14 mouse cellular contexts compared by ENCODE assay signal in the genomic region with DNA sequence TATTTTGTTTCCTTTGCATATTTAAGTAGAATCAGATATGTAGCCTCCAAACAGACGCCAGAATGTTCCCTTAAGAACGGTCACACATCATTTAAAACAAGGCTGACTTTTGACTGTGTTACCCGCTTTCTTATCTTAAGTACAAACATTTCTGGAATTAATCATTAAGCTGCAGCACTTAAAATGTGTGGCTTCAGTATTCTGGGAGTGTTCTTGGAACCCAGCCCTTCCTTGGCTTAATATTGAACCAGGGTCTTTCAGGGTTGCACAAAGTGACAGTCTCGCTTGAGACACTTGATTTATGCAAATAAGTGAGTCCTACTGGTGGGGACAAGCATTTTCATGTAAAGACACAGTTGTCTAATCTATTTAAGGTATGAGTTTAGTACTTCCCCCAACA. TPM values are rescaled to one million over a fixed set of nuclear protein-coding genes. Genes with fewer than 3 reads are reported as not detected.
DNase-seq lines count a peak whose midpoint lies in the region; ATAC-seq and TF ChIP-seq lines count a peak whose summit lies in the region.
"Had no signal": no experiment of that assay in that cellular context is flagged by ENCODE, and none has a peak within 500 bp of the region (broad histone marks: within the 10 kb centered on the region; RNA-seq: fewer than 3 reads in every experiment).

No protein-coding gene starts in this region.

- DNase-seq in lung, embryonic 14.5 days = peak; percentile 78
- no peak for DNase-seq in lung, adult 2 months
- DNase-seq in kidney, postnatal 0 days (ENCODE audit: low spot score) = peak; percentile 78
- DNase-seq in lung, postnatal 14 days = peak; percentile 25
- peak; percentile 66 for DNase-seq in yolk sac, embryonic 10.5 days (ENCODE audit: low spot score)
- no peak for DNase-seq in ovary, adult 18-20 months (ENCODE audit: low spot score)
- DNase-seq in adrenal gland, postnatal 4 days (ENCODE audit: low spot score in 2 of 2) = no peak
- DNase-seq in adrenal gland, adult (ENCODE audit: inconsistent age in 2 of 2, low spot score in 1 of 2) = no peak
- DNase-seq: cerebellum, adult 11 months; cerebellum, postnatal 36 days; gastrocnemius, postnatal 36 days had no signal

- no peaks in the 10 kb centered on the region for H3K4me1 ChIP-seq in lung, embryonic 14.5 days (ENCODE audit: insufficient read depth)
- peaks cover 3% of the 10 kb centered on the region; the same call in 1 of the 2 replicates for H3K4me1 ChIP-seq in lung, adult 2 months (ENCODE audit: control insufficient read depth, insufficient read depth, low read length)
- peaks cover 10% of the 10 kb centered on the region for H3K4me1 ChIP-seq in kidney, postnatal 0 days (replicated peaks; ENCODE audit: insufficient read depth, low read length)
- H3K4me1 ChIP-seq: hindbrain, embryonic 15.5 days had no signal

- H3K9me3 ChIP-seq in lung, embryonic 14.5 days (ENCODE audit: low read depth, low read length) = no peaks in the 10 kb centered on the region
- H3K9me3 ChIP-seq in kidney, postnatal 0 days (replicated peaks; ENCODE audit: low read length) = no peaks in the 10 kb centered on the region
- H3K9me3 ChIP-seq: hindbrain, embryonic 15.5 days had no signal

- H3K27me3 ChIP-seq in lung, embryonic 14.5 days (ENCODE audit: insufficient read depth, low read length) = no peaks in the 10 kb centered on the region
- H3K27me3 ChIP-seq in kidney, postnatal 0 days (ENCODE audit: insufficient read depth, low read length) = no peaks in the 10 kb centered on the region
- H3K27me3 ChIP-seq: hindbrain, embryonic 15.5 days had no signal

- no peak overlapping the region; the same call in 1 of the 2 replicates for H3K4me2 ChIP-seq in lung, embryonic 14.5 days
- H3K4me2 ChIP-seq in kidney, postnatal 0 days (ENCODE audit: low read length) = no peak overlapping the region
- H3K4me2 ChIP-seq: heart, embryonic 11.5 days; hindbrain, embryonic 15.5 days had no signal

- H3K27ac ChIP-seq in lung, embryonic 14.5 days (ENCODE audit: low read depth) = peak overlapping the region; percentile 75
- peak overlapping the region; percentile 80 for H3K27ac ChIP-seq in kidney, postnatal 0 days
- H3K27ac ChIP-seq: hindbrain, embryonic 15.5 days; macrophage had no signal

- peak; percentile 71 for ATAC-seq in lung, embryonic 14.5 days (ENCODE audit: insufficient read depth)
- ATAC-seq in kidney, postnatal 0 days (replicated peaks; ENCODE audit: low FRiP score, low read depth) = peak; percentile 44; the same call in 1 of the 2 replicates

- no peak overlapping the region for H3K9ac ChIP-seq in lung, embryonic 14.5 days
- H3K9ac ChIP-seq in kidney, postnatal 0 days (ENCODE audit: low read depth, low read length) = no peak overlapping the region
- H3K9ac ChIP-seq: hindbrain, embryonic 15.5 days had no signal

- no peak for TF ChIP-seq POLR2A in lung, adult 2 months (IDR thresholded peaks at IDR 0.05; ENCODE audit: borderline replicate concordance, extremely low read depth, low read depth, low read length)

- no peak for TF ChIP-seq CTCF in lung, embryonic 14.5 days (IDR thresholded peaks at IDR 0.05; ENCODE audit: low read depth)
- TF ChIP-seq CTCF in lung, adult 2 months (IDR thresholded peaks at IDR 0.05; ENCODE audit: insufficient read depth, low read length) = no peak
- TF ChIP-seq CTCF in kidney, postnatal 0 days (IDR thresholded peaks at IDR 0.05; ENCODE audit: low read depth) = peak; percentile 29; the same call in 1 of the 2 replicates

- H3K4me3 ChIP-seq in lung, embryonic 14.5 days (ENCODE audit: low read depth, low read length) = no peak overlapping the region
- H3K4me3 ChIP-seq in lung, adult 2 months (replicated peaks; ENCODE audit: extremely low read depth, low read depth, low read length) = no peak overlapping the region
- no peak overlapping the region for H3K4me3 ChIP-seq in kidney, postnatal 0 days (replicated peaks; ENCODE audit: low read depth, low read length)
- H3K4me3 ChIP-seq: hindbrain, embryonic 15.5 days had no signal

- 20% methylated on average over 4 of the region's 4 CpGs for WGBS in lung, embryonic 14.5 days
- WGBS in lung, adult 2 months = 45% methylated on average over 4 of the region's 4 CpGs
- 36% methylated on average over 4 of the region's 4 CpGs for WGBS in kidney, postnatal 0 days

- peaks cover 47% of the 10 kb centered on the region for H3K36me3 ChIP-seq in lung, embryonic 14.5 days (ENCODE audit: insufficient read depth)
- peaks cover 19% of the 10 kb centered on the region for H3K36me3 ChIP-seq in kidney, postnatal 0 days (ENCODE audit: insufficient read depth, low read length)

RNA-seq across cellular contexts. Expression of gene Gclc, which starts 27.9 kb away (rescaled TPM):
- 20.4 and 21.2 TPM in 2 replicates for polyA plus RNA-seq in lung, embryonic 14.5 days (2014; fragmentation: Nextera tagmentation; extraction: Ambion mirVana)
- 40.4 and 49.3 TPM in 2 replicates for polyA plus RNA-seq in lung, adult 2 months (2012; rRNA removed)
- 41.7 and 44.6 TPM in 2 replicates for polyA plus RNA-seq in kidney, postnatal 0 days (2015; fragmentation: Nextera tagmentation; extraction: Ambion mirVana)
- total RNA-seq in adrenal gland, postnatal 4 days (2021) = 10 to 100 TPM; 45.1 to 45.5 TPM

Comparison
In these comparisons a context has a peak if more than half of its experiments do, and no peak if none do; other contexts are left out.
1. DNase-seq: peak in lung, embryonic 14.5 days (single experiment), kidney, postnatal 0 days (single experiment), lung, postnatal 14 days (single experiment) and yolk sac, embryonic 10.5 days (single experiment); none in lung, adult 2 months (single experiment), ovary, adult 18-20 months (single experiment), adrenal gland, postnatal 4 days (0 of 2) and adrenal gland, adult (0 of 2).